Mouse (Mus musculus) thymus, adult 2 months (tissue): ENCODE data around the gene Prkcz.

Source experiments
- CTCF ChIP-seq: fragments of 200-500 bp; IDR thresholded peaks from 2 replicates; pipeline ENCODE4 v1.5.1; 2012; ENCODE audit warnings: mild to moderate bottlenecking, control low read depth, low read length, moderate library complexity, borderline replicate concordance; ENCODE audit not compliant: control insufficient read depth, poor library complexity, insufficient read depth; ENCODE audit errors: extremely low read depth
- POLR2A ChIP-seq: fragments of 200-500 bp; IDR thresholded peaks from 2 replicates; pipeline ENCODE4 v1.6.1; 2012; ENCODE audit warnings: mild to moderate bottlenecking, low read length, control low read depth, moderate library complexity; ENCODE audit not compliant: control insufficient read depth, poor library complexity, insufficient read depth; ENCODE audit errors: extremely low read depth

DNA sequence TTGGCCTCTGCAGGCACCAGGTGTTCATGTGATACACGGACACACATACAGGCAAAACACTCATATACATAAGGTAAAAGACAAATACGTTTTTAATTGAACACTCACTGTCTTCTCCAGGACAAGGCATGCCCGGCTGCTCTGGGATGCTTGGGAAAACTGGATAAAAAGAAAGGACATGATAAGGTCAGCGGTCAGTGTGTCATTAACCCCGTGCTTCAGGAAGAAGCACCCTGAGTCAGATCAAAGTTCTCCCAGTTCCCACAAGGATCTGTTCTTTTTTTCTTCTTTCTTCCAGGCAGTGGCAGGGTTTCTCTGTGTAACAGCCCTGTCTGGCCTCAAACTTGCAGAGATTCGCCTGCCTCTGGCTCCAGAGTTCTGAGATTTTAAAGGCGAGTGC lies 6.6 kb downstream of the Prkcz start:
- TF ChIP-seq POLR2A (no peak), CTCF (no peak)
